Mouse (Mus musculus): Measurements from ENCODE around the gene Lpgat1. TPM values are rescaled to one million over a fixed set of nuclear protein-coding genes. Genes with fewer than 3 reads are reported as not detected.
A peak's percentile ranks its signal among the peaks of the same experiment; 100 is the strongest.

The Lpgat1 gene
- polyA plus RNA-seq, 1 experiment from 2014 or later: 34.9 TPM

GRCm38 (mm10) chr1:191706541-191707078 is 11.0 kb upstream of the Lpgat1 start:
- 67% methylated on average over 3 of the region's 3 CpGs for WGBS

GRCm38 (mm10) chr1:191709811-191710210 is 7.8 kb upstream of the Lpgat1 start:
- H3K9me3 ChIP-seq (replicated peaks; ENCODE audit: control insufficient read depth, low read length): no peaks in the 10 kb centered on the region
- DNase-seq (ENCODE audit: low spot score) (no peak), ATAC-seq (replicated peaks; ENCODE audit: insufficient number of reproducible peaks, low FRiP score, low TSS enrichment, low read depth) (no peak)
- H3K9ac ChIP-seq (replicated peaks; ENCODE audit: low read length): no peak overlapping the region
- no peaks in the 10 kb centered on the region for H3K36me3 ChIP-seq (replicated peaks; ENCODE audit: control insufficient read depth, insufficient read depth, low read depth, low read length)
- no peak overlapping the region for H3K4me2 ChIP-seq (ENCODE audit: low read depth, low read length)
- WGBS: 85% methylated on average over 2 of the region's 2 CpGs
- no peaks in the 10 kb centered on the region for H3K27me3 ChIP-seq (ENCODE audit: control insufficient read depth, insufficient read depth, low read length)
- no peak overlapping the region for H3K4me3 ChIP-seq (ENCODE audit: low read depth, low read length)
- no peaks in the 10 kb centered on the region for H3K4me1 ChIP-seq (ENCODE audit: control insufficient read depth, insufficient read depth, low read length)
- H3K27ac ChIP-seq (replicated peaks; ENCODE audit: low read depth, low read length): no peak overlapping the region

More at GRCm38 (mm10) chr1:191706541-191707078, 11.0 kb upstream of the Lpgat1 start:
- DNase-seq (ENCODE audit: low spot score): no peak
- Histone ChIP-seq H3K4me3 (ENCODE audit: low read depth, low read length) (no peak overlapping the region), H3K27ac (replicated peaks; ENCODE audit: low read depth, low read length) (no peak overlapping the region), H3K9me3 (replicated peaks; ENCODE audit: control insufficient read depth, low read length) (no peaks in the 10 kb centered on the region), H3K9ac (replicated peaks; ENCODE audit: low read length) (no peak overlapping the region), H3K36me3 (replicated peaks; ENCODE audit: control insufficient read depth, insufficient read depth, low read depth, low read length) (no peaks in the 10 kb centered on the region), H3K4me1 (ENCODE audit: control insufficient read depth, insufficient read depth, low read length) (no peaks in the 10 kb centered on the region), H3K4me2 (ENCODE audit: low read depth, low read length) (no peak overlapping the region), H3K27me3 (ENCODE audit: control insufficient read depth, insufficient read depth, low read length) (no peaks in the 10 kb centered on the region)
- ATAC-seq (replicated peaks; ENCODE audit: insufficient number of reproducible peaks, low FRiP score, low TSS enrichment, low read depth): no peak

- no peaks in the 10 kb centered on the region for H3K4me1 ChIP-seq (ENCODE audit: control insufficient read depth, insufficient read depth, low read length)
- no peak overlapping the region for H3K4me2 ChIP-seq (ENCODE audit: low read depth, low read length)
- WGBS: 78% methylated on average over 4 of the region's 4 CpGs
- H3K9me3 ChIP-seq (replicated peaks; ENCODE audit: control insufficient read depth, low read length): no peaks in the 10 kb centered on the region
- no peaks in the 10 kb centered on the region for H3K36me3 ChIP-seq (replicated peaks; ENCODE audit: control insufficient read depth, insufficient read depth, low read depth, low read length)
- H3K4me3 ChIP-seq (ENCODE audit: low read depth, low read length): no peak overlapping the region
- H3K27ac ChIP-seq (replicated peaks; ENCODE audit: low read depth, low read length): no peak overlapping the region
- DNase-seq (ENCODE audit: low spot score) (no peak), ATAC-seq (replicated peaks; ENCODE audit: insufficient number of reproducible peaks, low FRiP score, low TSS enrichment, low read depth) (no peak)
- no peak overlapping the region for H3K9ac ChIP-seq (replicated peaks; ENCODE audit: low read length)
- H3K27me3 ChIP-seq (ENCODE audit: control insufficient read depth, insufficient read depth, low read length): no peaks in the 10 kb centered on the region
Observed at GRCm38 (mm10) chr1:191712224-191712838, 5.3 kb upstream of the Lpgat1 start.

- Histone ChIP-seq H3K9ac (replicated peaks; ENCODE audit: low read length) (no peak overlapping the region), H3K4me1 (ENCODE audit: control insufficient read depth, insufficient read depth, low read length) (no peaks in the 10 kb centered on the region), H3K27me3 (ENCODE audit: control insufficient read depth, insufficient read depth, low read length) (no peaks in the 10 kb centered on the region), H3K36me3 (replicated peaks; ENCODE audit: control insufficient read depth, insufficient read depth, low read depth, low read length) (no peaks in the 10 kb centered on the region), H3K27ac (replicated peaks; ENCODE audit: low read depth, low read length) (no peak overlapping the region), H3K4me2 (ENCODE audit: low read depth, low read length) (no peak overlapping the region), H3K9me3 (replicated peaks; ENCODE audit: control insufficient read depth, low read length) (no peaks in the 10 kb centered on the region), H3K4me3 (ENCODE audit: low read depth, low read length) (no peak overlapping the region)
- WGBS: 99% methylated on average over 3 of the region's 3 CpGs
- DNase-seq (ENCODE audit: low spot score) (no peak), ATAC-seq (replicated peaks; ENCODE audit: insufficient number of reproducible peaks, low FRiP score, low TSS enrichment, low read depth) (no peak)
Observed at GRCm38 (mm10) chr1:191713813-191714212, 3.8 kb upstream of the Lpgat1 start.

DNA sequence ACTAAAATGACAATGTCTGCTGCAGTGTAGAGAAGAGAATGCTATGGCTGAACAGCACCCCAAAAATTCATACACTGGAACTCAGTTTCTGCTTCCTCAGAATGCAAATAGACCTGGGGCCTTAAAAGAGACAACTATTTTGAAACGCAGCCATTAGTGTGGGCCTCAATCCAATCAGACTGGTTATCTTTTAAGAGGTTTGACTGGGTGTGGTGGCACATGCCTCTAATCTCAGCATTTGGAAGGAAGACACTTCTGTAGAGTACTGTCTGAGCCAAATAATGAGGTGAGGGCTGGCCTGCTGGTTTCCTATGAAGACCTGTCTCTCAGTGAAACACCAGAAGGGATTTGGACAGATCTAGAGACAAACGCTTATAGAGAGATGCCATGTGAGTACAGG is 2.5 kb upstream of the Lpgat1 start:
- Histone ChIP-seq H3K9ac (replicated peaks; ENCODE audit: low read length) (no peak overlapping the region), H3K27me3 (ENCODE audit: control insufficient read depth, insufficient read depth, low read length) (no peaks in the 10 kb centered on the region), H3K4me1 (ENCODE audit: control insufficient read depth, insufficient read depth, low read length) (no peaks in the 10 kb centered on the region), H3K36me3 (replicated peaks; ENCODE audit: control insufficient read depth, insufficient read depth, low read depth, low read length) (no peaks in the 10 kb centered on the region), H3K4me2 (ENCODE audit: low read depth, low read length) (no peak overlapping the region), H3K27ac (replicated peaks; ENCODE audit: low read depth, low read length) (no peak overlapping the region), H3K4me3 (ENCODE audit: low read depth, low read length) (no peak overlapping the region), H3K9me3 (replicated peaks; ENCODE audit: control insufficient read depth, low read length) (no peaks in the 10 kb centered on the region)
- 76% methylated on average over 2 of the region's 2 CpGs for whole genome bisulfite sequencing
- ATAC-seq (replicated peaks; ENCODE audit: insufficient number of reproducible peaks, low FRiP score, low TSS enrichment, low read depth) (no peak), DNase-seq (ENCODE audit: low spot score) (no peak)

DNA sequence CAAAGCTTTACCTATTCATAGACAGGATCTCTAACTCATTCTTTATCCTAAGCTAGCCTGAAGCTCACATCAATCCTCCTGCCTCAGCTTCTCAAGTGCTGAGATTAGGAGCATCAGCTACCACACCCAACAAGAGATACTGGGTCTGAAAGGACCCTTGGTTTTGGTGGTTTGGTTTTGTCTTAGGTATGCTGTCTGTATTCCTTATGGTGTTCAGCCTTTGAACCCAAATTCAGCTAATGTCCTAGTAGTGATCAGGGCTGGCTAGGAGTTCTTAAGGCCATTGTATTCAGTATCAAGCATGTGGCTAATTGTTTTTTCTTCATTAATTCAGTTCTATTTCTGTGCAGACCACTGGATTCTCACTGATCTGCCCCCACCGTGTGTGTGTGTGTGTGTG is 493 bp upstream of the Lpgat1 start:
- Histone ChIP-seq H3K9ac (replicated peaks; ENCODE audit: low read length) (peak overlapping the region; percentile 96), H3K4me1 (ENCODE audit: control insufficient read depth, insufficient read depth, low read length) (no peaks in the 10 kb centered on the region), H3K4me3 (ENCODE audit: low read depth, low read length) (peak overlapping the region; percentile 96), H3K27ac (replicated peaks; ENCODE audit: low read depth, low read length) (no peak overlapping the region), H3K9me3 (replicated peaks; ENCODE audit: control insufficient read depth, low read length) (no peaks in the 10 kb centered on the region), H3K36me3 (replicated peaks; ENCODE audit: control insufficient read depth, insufficient read depth, low read depth, low read length) (no peaks in the 10 kb centered on the region), H3K27me3 (ENCODE audit: control insufficient read depth, insufficient read depth, low read length) (no peaks in the 10 kb centered on the region), H3K4me2 (ENCODE audit: low read depth, low read length) (peak overlapping the region; percentile 85)
- ATAC-seq (replicated peaks; ENCODE audit: insufficient number of reproducible peaks, low FRiP score, low TSS enrichment, low read depth) (no peak; the same call in 1 of the 2 replicates), DNase-seq (ENCODE audit: low spot score) (no peak)
- WGBS: 0% methylated on average over 1 of the region's 1 CpGs

GRCm38 (mm10) chr1:191718522-191719281 is 1.1 kb downstream of the Lpgat1 start:
- Histone ChIP-seq H3K4me3 (ENCODE audit: low read depth, low read length) (peak overlapping the region; percentile 96), H3K9ac (replicated peaks; ENCODE audit: low read length) (peak overlapping the region; percentile 96), H3K9me3 (replicated peaks; ENCODE audit: control insufficient read depth, low read length) (no peaks in the 10 kb centered on the region), H3K27ac (replicated peaks; ENCODE audit: low read depth, low read length) (peak overlapping the region; percentile 89), H3K27me3 (ENCODE audit: control insufficient read depth, insufficient read depth, low read length) (no peaks in the 10 kb centered on the region), H3K4me1 (ENCODE audit: control insufficient read depth, insufficient read depth, low read length) (no peaks in the 10 kb centered on the region), H3K4me2 (ENCODE audit: low read depth, low read length) (peak overlapping the region; percentile 85), H3K36me3 (replicated peaks; ENCODE audit: control insufficient read depth, insufficient read depth, low read depth, low read length) (no peaks in the 10 kb centered on the region)
- ATAC-seq (replicated peaks; ENCODE audit: insufficient number of reproducible peaks, low FRiP score, low TSS enrichment, low read depth) (peak; percentile 54; the same call in 1 of the 2 replicates), DNase-seq (ENCODE audit: low spot score) (peak; percentile 67)
- under 1% methylated on average over 64 of the region's 84 CpGs for WGBS

GRCm38 (mm10) chr1:191719326-191719725 is 1.7 kb downstream of the Lpgat1 start:
- DNase-seq (ENCODE audit: low spot score) (no peak), ATAC-seq (replicated peaks; ENCODE audit: insufficient number of reproducible peaks, low FRiP score, low TSS enrichment, low read depth) (no peak)
- peak overlapping the region; percentile 85 for H3K4me2 ChIP-seq (ENCODE audit: low read depth, low read length)
- H3K9me3 ChIP-seq (replicated peaks; ENCODE audit: control insufficient read depth, low read length): no peaks in the 10 kb centered on the region
- WGBS: 11% methylated on average over 11 of the region's 11 CpGs
- H3K4me1 ChIP-seq (ENCODE audit: control insufficient read depth, insufficient read depth, low read length): no peaks in the 10 kb centered on the region
- H3K36me3 ChIP-seq (replicated peaks; ENCODE audit: control insufficient read depth, insufficient read depth, low read depth, low read length): no peaks in the 10 kb centered on the region
- H3K4me3 ChIP-seq (ENCODE audit: low read depth, low read length): peak overlapping the region; percentile 96
- H3K27ac ChIP-seq (replicated peaks; ENCODE audit: low read depth, low read length): peak overlapping the region; percentile 89; the same call in 1 of the 2 replicates
- no peaks in the 10 kb centered on the region for H3K27me3 ChIP-seq (ENCODE audit: control insufficient read depth, insufficient read depth, low read length)
- H3K9ac ChIP-seq (replicated peaks; ENCODE audit: low read length): peak overlapping the region; percentile 96
